Mouse (Mus musculus) small intestine, adult 2 months (tissue): ENCODE data around the gene Slc25a19.

ENCODE experiments used
- CTCF ChIP-seq: fragments of 200-500 bp; IDR thresholded peaks from 2 replicates; pipeline ENCODE4 v1.5.1; 2012; ENCODE audit warnings: low read depth, mild to moderate bottlenecking, control low read depth, inconsistent platforms, low read length, moderate library complexity, mixed read lengths; ENCODE audit not compliant: insufficient replicate concordance, insufficient read length; ENCODE audit errors: extremely low read depth
- POLR2A ChIP-seq: fragments of 200-500 bp; IDR thresholded peaks from 2 replicates; pipeline ENCODE4 v1.6.1; 2012; ENCODE audit warnings: low read depth, mild to moderate bottlenecking, control low read depth, inconsistent platforms, low read length, moderate library complexity

GRCm38 (mm10) chr11:115638498-115639409 lies 10.7 kb upstream of the Slc25a19 start:
- TF ChIP-seq CTCF = no peak
- no peak for TF ChIP-seq POLR2A
